Mouse (Mus musculus) kidney, adult 8-10 months (tissue): ENCODE data around the gene Gm3072.
"Not testable (repeated sequence)": the region's sequence is repeated elsewhere in the genome, so short reads cannot be mapped to it uniquely, and the experiment has no call there.

Experiments used
- DNase-seq, 2 experiments: peaks; one replicate each; pipeline ENCODE4 v3.0.0; 2022

Gene Gm3072

GRCm38 (mm10) chr14:41624512-41624911 lies at the start of gene Gm3072:
Gene Gm3072 (minus strand): TSS chr14:41624612.
- not testable (repeated sequence) for DNase-seq

GRCm38 (mm10) chr14:41648176-41648575 lies 23.8 kb upstream of the Gm3072 start:
- DNase-seq = not testable (repeated sequence)

DNA sequence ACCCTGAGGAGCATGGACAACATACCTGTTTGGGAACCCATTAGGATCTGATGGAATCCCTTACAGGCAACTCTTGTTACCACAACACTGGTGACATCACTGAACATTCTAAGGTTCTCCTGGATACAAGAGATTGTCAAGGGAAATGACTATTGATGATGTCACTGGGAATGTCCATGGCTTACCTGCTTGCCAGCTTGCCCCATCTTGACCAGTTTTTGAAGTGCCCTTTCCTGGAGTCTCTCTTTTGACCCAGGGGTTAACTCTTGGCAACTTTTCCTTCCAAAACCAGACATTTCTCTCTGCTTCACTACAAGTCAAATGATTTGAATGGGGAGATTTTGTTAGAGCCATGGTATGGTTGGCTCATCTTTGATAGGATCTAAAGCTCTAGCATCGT lies 22.0 kb upstream of the Gm3072 start, which contains the start of gene Gm3676:
Gene Gm3676, minus strand, starts transcription at position 101 of the 400 bp plus-strand sequence.
- DNase-seq = not testable (repeated sequence)

- not testable (repeated sequence) for DNase-seq
Measured at GRCm38 (mm10) chr14:41630144-41630543, 5.7 kb upstream of the Gm3072 start.

GRCm38 (mm10) chr14:41622535-41622934 lies 1.9 kb downstream of the Gm3072 start:
- DNase-seq = not testable (repeated sequence)

GRCm38 (mm10) chr14:41610690-41611089 lies 13.7 kb downstream of the Gm3072 start:
- DNase-seq = not testable (repeated sequence)

DNA sequence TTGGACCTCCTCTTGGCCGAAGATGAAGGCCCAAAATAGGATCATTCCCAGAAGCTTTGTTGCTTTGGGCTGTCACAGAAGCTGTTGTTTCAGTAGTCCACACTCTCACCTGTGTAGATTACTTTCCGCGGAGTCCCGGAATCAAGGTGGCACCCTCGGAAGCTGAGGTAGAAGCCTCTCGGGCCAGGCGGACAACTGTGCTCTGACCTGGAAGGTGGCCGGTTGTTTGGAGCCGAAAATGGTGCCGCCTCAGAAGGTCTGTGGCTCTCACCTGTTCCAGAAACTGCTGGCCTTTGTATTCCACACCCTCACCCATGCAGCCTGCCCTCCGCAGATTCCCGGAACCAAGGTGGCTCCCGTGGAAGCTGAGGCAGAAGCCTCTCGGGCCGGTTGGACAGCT lies 23.5 kb downstream of the Gm3072 start:
- DNase-seq = not testable (repeated sequence)

- DNase-seq = not testable (repeated sequence)
Measured at GRCm38 (mm10) chr14:41586346-41586745, 38.1 kb downstream of the Gm3072 start.

DNA sequence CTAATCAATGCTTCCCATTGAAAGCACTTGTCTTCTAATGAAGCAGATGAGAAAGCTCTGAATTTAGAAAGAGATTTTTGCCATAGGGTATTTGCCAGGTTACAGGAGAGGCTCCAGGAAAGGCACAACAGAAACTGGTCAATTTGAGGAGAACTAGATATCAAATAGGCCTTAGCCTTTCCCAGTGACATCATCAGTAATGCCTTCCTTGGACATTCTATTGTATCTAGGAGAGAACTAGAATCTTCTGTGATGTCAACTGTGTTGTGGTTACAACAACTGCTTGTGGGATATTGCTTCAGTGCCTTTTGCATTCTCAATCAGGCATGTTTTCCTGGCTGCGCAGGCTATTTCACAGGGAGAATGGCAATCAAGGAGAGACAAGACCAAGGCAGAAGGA lies 51.5 kb downstream of the Gm3072 start, which contains the start of gene 1700049E17Rik2:
Gene 1700049E17Rik2, plus strand, starts transcription at position 301 of the 400 bp plus-strand sequence.
- DNase-seq = not testable (repeated sequence)
